In the genomic region with DNA sequence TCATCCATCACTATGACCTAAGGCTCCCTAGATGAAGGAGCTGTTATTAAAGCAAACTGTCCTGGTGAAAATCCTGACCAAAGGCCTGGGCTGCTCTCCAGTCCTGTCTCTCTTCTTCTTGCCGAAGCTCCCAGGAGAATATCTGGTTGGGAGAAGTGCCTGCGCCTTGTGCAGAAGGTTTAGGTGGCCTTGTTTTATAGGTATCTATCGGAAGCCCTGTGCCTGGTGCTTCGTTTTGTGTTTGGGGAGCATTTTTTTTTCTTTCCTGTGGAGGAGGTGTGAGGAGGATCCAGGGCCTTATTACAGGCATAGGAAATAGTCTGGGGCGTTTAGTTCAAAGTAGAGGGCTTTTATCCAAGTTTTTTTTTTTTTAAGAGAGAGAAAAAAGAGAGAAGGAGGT, we compare ENCODE assay signal across 14 mouse cellular contexts. TPM values are rescaled to one million over a fixed set of nuclear protein-coding genes. Genes with fewer than 3 reads are reported as not detected.
DNase-seq lines count a peak whose midpoint lies in the region; ATAC-seq lines count a peak whose summit lies in the region.
"Had no signal": no experiment of that assay in that cellular context is flagged by ENCODE, and none has a peak within 500 bp of the region (broad histone marks: within the 10 kb centered on the region; RNA-seq: fewer than 3 reads in every experiment).

No protein-coding gene starts in this region.

- H3K9ac ChIP-seq in forebrain, embryonic 11.5 days (ENCODE audit: low read length) = no peak overlapping the region
- no peak overlapping the region for H3K9ac ChIP-seq in forebrain, embryonic 15.5 days (replicated peaks)
- no peak overlapping the region for H3K9ac ChIP-seq in midbrain, embryonic 11.5 days (ENCODE audit: low read length)
- no peak overlapping the region for H3K9ac ChIP-seq in midbrain, embryonic 16.5 days (ENCODE audit: low read depth, low read length)
- no peak overlapping the region for H3K9ac ChIP-seq in stomach, embryonic 15.5 days
- no peak overlapping the region for H3K9ac ChIP-seq in midbrain, embryonic 14.5 days (replicated peaks; ENCODE audit: low read length)
- H3K9ac ChIP-seq: forebrain, embryonic 12.5 days; liver, embryonic 15.5 days; midbrain, embryonic 13.5 days had no signal

- no peak for ATAC-seq in forebrain, embryonic 11.5 days (replicated peaks; ENCODE audit: low FRiP score)
- ATAC-seq in forebrain, embryonic 15.5 days (replicated peaks) = no peak
- ATAC-seq in midbrain, embryonic 11.5 days (ENCODE audit: low FRiP score) = no peak
- no peak for ATAC-seq in midbrain, embryonic 16.5 days
- ATAC-seq in stomach, embryonic 15.5 days (ENCODE audit: insufficient read depth, low FRiP score, low read depth) = no peak
- ATAC-seq in midbrain, embryonic 14.5 days (ENCODE audit: low FRiP score, low TSS enrichment) = no peak
- ATAC-seq: midbrain, embryonic 13.5 days had no signal

- H3K4me1 ChIP-seq in forebrain, embryonic 11.5 days (replicated peaks; ENCODE audit: control insufficient read depth, insufficient read depth, low read length) = peaks cover 16% of the 10 kb centered on the region
- peaks cover 27% of the 10 kb centered on the region for H3K4me1 ChIP-seq in forebrain, embryonic 15.5 days
- peaks cover 8% of the 10 kb centered on the region for H3K4me1 ChIP-seq in midbrain, embryonic 11.5 days (ENCODE audit: control insufficient read depth, insufficient read depth, low read length)
- peaks cover 9% of the 10 kb centered on the region for H3K4me1 ChIP-seq in midbrain, embryonic 16.5 days (ENCODE audit: control insufficient read depth, insufficient read depth, low read length)
- H3K4me1 ChIP-seq in limb, embryonic 10.5 days = peaks cover 65% of the 10 kb centered on the region
- peaks cover 17% of the 10 kb centered on the region; the same call in 1 of the 2 replicates for H3K4me1 ChIP-seq in stomach, embryonic 15.5 days
- peaks cover 13% of the 10 kb centered on the region for H3K4me1 ChIP-seq in midbrain, embryonic 14.5 days (ENCODE audit: control insufficient read depth, insufficient read depth, low read length)

- H3K9me3 ChIP-seq in forebrain, embryonic 11.5 days (ENCODE audit: control insufficient read depth, low read length) = no peaks in the 10 kb centered on the region
- no peaks in the 10 kb centered on the region for H3K9me3 ChIP-seq in forebrain, embryonic 15.5 days
- H3K9me3 ChIP-seq in midbrain, embryonic 11.5 days (ENCODE audit: control insufficient read depth, low read length) = no peaks in the 10 kb centered on the region
- no peaks in the 10 kb centered on the region for H3K9me3 ChIP-seq in midbrain, embryonic 16.5 days (replicated peaks; ENCODE audit: control insufficient read depth, low read length, poor library complexity, severe bottlenecking)
- H3K9me3 ChIP-seq in limb, embryonic 10.5 days (replicated peaks) = no peaks in the 10 kb centered on the region
- no peaks in the 10 kb centered on the region for H3K9me3 ChIP-seq in stomach, embryonic 15.5 days
- H3K9me3 ChIP-seq in midbrain, embryonic 14.5 days (ENCODE audit: control insufficient read depth, low read length) = no peaks in the 10 kb centered on the region
- H3K9me3 ChIP-seq: forebrain, embryonic 12.5 days; liver, embryonic 15.5 days; midbrain, embryonic 13.5 days had no signal

- no peak overlapping the region for H3K4me3 ChIP-seq in forebrain, embryonic 11.5 days (ENCODE audit: low read depth, low read length)
- no peak overlapping the region for H3K4me3 ChIP-seq in forebrain, embryonic 15.5 days
- H3K4me3 ChIP-seq in midbrain, embryonic 11.5 days (ENCODE audit: low read depth, low read length) = no peak overlapping the region
- H3K4me3 ChIP-seq in midbrain, embryonic 16.5 days (ENCODE audit: low read depth, low read length) = no peak overlapping the region
- peak overlapping the region; percentile 89 for H3K4me3 ChIP-seq in limb, embryonic 10.5 days
- H3K4me3 ChIP-seq in stomach, embryonic 15.5 days (replicated peaks) = peak overlapping the region; percentile 35
- H3K4me3 ChIP-seq in midbrain, embryonic 14.5 days (replicated peaks; ENCODE audit: low read depth, low read length) = no peak overlapping the region
- H3K4me3 ChIP-seq: forebrain, embryonic 12.5 days; liver, embryonic 15.5 days; midbrain, embryonic 13.5 days had no signal

- no peak overlapping the region for H3K27ac ChIP-seq in forebrain, embryonic 11.5 days (ENCODE audit: low read depth, low read length)
- no peak overlapping the region for H3K27ac ChIP-seq in forebrain, embryonic 15.5 days (replicated peaks)
- no peak overlapping the region for H3K27ac ChIP-seq in midbrain, embryonic 11.5 days (ENCODE audit: low read depth, low read length)
- H3K27ac ChIP-seq in midbrain, embryonic 16.5 days (ENCODE audit: low read length) = no peak overlapping the region
- peak overlapping the region; percentile 99 for H3K27ac ChIP-seq in limb, embryonic 10.5 days
- H3K27ac ChIP-seq in stomach, embryonic 15.5 days = peak overlapping the region; percentile 68
- no peak overlapping the region for H3K27ac ChIP-seq in midbrain, embryonic 14.5 days (replicated peaks; ENCODE audit: low read depth, low read length)
- H3K27ac ChIP-seq: forebrain, embryonic 12.5 days; liver, embryonic 15.5 days; midbrain, embryonic 13.5 days had no signal

- no peaks in the 10 kb centered on the region for H3K36me3 ChIP-seq in forebrain, embryonic 11.5 days (ENCODE audit: control insufficient read depth, insufficient read depth, low read length)
- no peaks in the 10 kb centered on the region for H3K36me3 ChIP-seq in forebrain, embryonic 15.5 days
- H3K36me3 ChIP-seq in midbrain, embryonic 11.5 days (ENCODE audit: control insufficient read depth, insufficient read depth, low read length) = no peaks in the 10 kb centered on the region
- no peaks in the 10 kb centered on the region for H3K36me3 ChIP-seq in midbrain, embryonic 16.5 days (ENCODE audit: control insufficient read depth, insufficient read depth, low read length)
- peaks cover 39% of the 10 kb centered on the region for H3K36me3 ChIP-seq in limb, embryonic 10.5 days
- no peaks in the 10 kb centered on the region for H3K36me3 ChIP-seq in stomach, embryonic 15.5 days
- H3K36me3 ChIP-seq in midbrain, embryonic 14.5 days (ENCODE audit: control insufficient read depth, insufficient read depth, low read length) = no peaks in the 10 kb centered on the region
- H3K36me3 ChIP-seq: forebrain, embryonic 12.5 days; liver, embryonic 15.5 days; midbrain, embryonic 13.5 days had no signal

- peaks cover 94% of the 10 kb centered on the region for H3K27me3 ChIP-seq in forebrain, embryonic 11.5 days (ENCODE audit: control insufficient read depth, insufficient read depth, low read length)
- peaks cover 89% of the 10 kb centered on the region for H3K27me3 ChIP-seq in forebrain, embryonic 15.5 days
- H3K27me3 ChIP-seq in midbrain, embryonic 11.5 days (ENCODE audit: control insufficient read depth, insufficient read depth, low read length) = peaks cover 95% of the 10 kb centered on the region
- peaks cover 41% of the 10 kb centered on the region for H3K27me3 ChIP-seq in midbrain, embryonic 16.5 days (ENCODE audit: control insufficient read depth, insufficient read depth, low read depth, low read length)
- peaks cover 85% of the 10 kb centered on the region for H3K27me3 ChIP-seq in limb, embryonic 10.5 days (ENCODE audit: low read depth, poor library complexity, severe bottlenecking)
- peaks cover 54% of the 10 kb centered on the region for H3K27me3 ChIP-seq in stomach, embryonic 15.5 days (replicated peaks)
- H3K27me3 ChIP-seq in midbrain, embryonic 14.5 days (ENCODE audit: control insufficient read depth, insufficient read depth, low read length) = peaks cover 96% of the 10 kb centered on the region

- DNase-seq in forebrain, embryonic 11.5 days (ENCODE audit: low spot score) = peak; percentile 50
- peak; percentile 95 for DNase-seq in midbrain, embryonic 11.5 days (ENCODE audit: low spot score, missing footprints)
- DNase-seq in limb, embryonic 10.5 days (ENCODE audit: low spot score) = peak; percentile 45
- DNase-seq in right cerebral cortex, postnatal 14 days = no peak
- DNase-seq in midbrain, embryonic 14.5 days = no peak
- DNase-seq: cerebellum, postnatal 25 days; kidney, adult 8-10 months; layer of hippocampus, adult 9-11 months had no signal

- WGBS in forebrain, embryonic 11.5 days = under 1% methylated on average over 5 of the region's 5 CpGs
- WGBS in forebrain, embryonic 15.5 days = 2% methylated on average over 5 of the region's 5 CpGs
- WGBS in midbrain, embryonic 11.5 days = 2% methylated on average over 5 of the region's 5 CpGs
- 0% methylated on average over 5 of the region's 5 CpGs for WGBS in midbrain, embryonic 16.5 days
- WGBS in limb, embryonic 10.5 days = under 1% methylated on average over 5 of the region's 5 CpGs
- WGBS in stomach, embryonic 15.5 days = 17% methylated on average over 5 of the region's 5 CpGs
- WGBS in midbrain, embryonic 14.5 days = under 1% methylated on average over 5 of the region's 5 CpGs

- no peak overlapping the region for H3K4me2 ChIP-seq in forebrain, embryonic 11.5 days (ENCODE audit: low read depth, low read length, severe bottlenecking)
- no peak overlapping the region for H3K4me2 ChIP-seq in forebrain, embryonic 15.5 days (replicated peaks)
- H3K4me2 ChIP-seq in midbrain, embryonic 11.5 days = no peak overlapping the region
- H3K4me2 ChIP-seq in midbrain, embryonic 16.5 days (ENCODE audit: low read length) = no peak overlapping the region
- peak overlapping the region; percentile 57 for H3K4me2 ChIP-seq in stomach, embryonic 15.5 days
- H3K4me2 ChIP-seq in midbrain, embryonic 14.5 days (ENCODE audit: low read length) = no peak overlapping the region
- H3K4me2 ChIP-seq: forebrain, embryonic 12.5 days; liver, embryonic 15.5 days; midbrain, embryonic 13.5 days had no signal

RNA-seq across cellular contexts. Expression of gene Hand2, which starts 3.9 kb away (rescaled TPM):
- polyA plus RNA-seq in forebrain, embryonic 11.5 days (2014; fragmentation: Nextera tagmentation; extraction: Ambion mirVana) = not detected in 2 replicates
- polyA plus RNA-seq in forebrain, embryonic 15.5 days (2015; fragmentation: Nextera tagmentation; extraction: Ambion mirVana) = not detected in 2 replicates
- polyA plus RNA-seq in midbrain, embryonic 11.5 days (2014; fragmentation: Nextera tagmentation; extraction: Ambion mirVana) = not detected in 2 replicates
- polyA plus RNA-seq in midbrain, embryonic 16.5 days (2015; fragmentation: Nextera tagmentation; extraction: Ambion mirVana) = not detected in 2 replicates
- 9.8 and 10.1 TPM in 2 replicates for polyA plus RNA-seq in limb, embryonic 10.5 days (2016; fragmentation: Nextera tagmentation; extraction: Ambion mirVana)
- 9.4 and 9.8 TPM in 2 replicates for polyA plus RNA-seq in stomach, embryonic 15.5 days (2015; fragmentation: Nextera tagmentation; extraction: Ambion mirVana)
- polyA plus RNA-seq in midbrain, embryonic 14.5 days (2014; fragmentation: Nextera tagmentation; extraction: Ambion mirVana) = not detected in 2 replicates
- polyA plus RNA-seq: forebrain, embryonic 12.5 days; midbrain, embryonic 13.5 days had no signal

Comparison
In these comparisons a context has a peak if more than half of its experiments do, and no peak if none do; other contexts are left out.
1. DNase-seq: peak in forebrain, embryonic 11.5 days (single experiment), midbrain, embryonic 11.5 days (single experiment) and limb, embryonic 10.5 days (single experiment); none in right cerebral cortex, postnatal 14 days (single experiment) and midbrain, embryonic 14.5 days (single experiment).
2. H3K27ac ChIP-seq: peak in limb, embryonic 10.5 days (single experiment) and stomach, embryonic 15.5 days (single experiment); none in forebrain, embryonic 11.5 days (single experiment), forebrain, embryonic 15.5 days (single experiment), midbrain, embryonic 11.5 days (single experiment), midbrain, embryonic 16.5 days (single experiment) and midbrain, embryonic 14.5 days (single experiment).
3. H3K4me3 ChIP-seq: peak in limb, embryonic 10.5 days (single experiment) and stomach, embryonic 15.5 days (single experiment); none in forebrain, embryonic 11.5 days (single experiment), forebrain, embryonic 15.5 days (single experiment), midbrain, embryonic 11.5 days (single experiment), midbrain, embryonic 16.5 days (single experiment) and midbrain, embryonic 14.5 days (single experiment).
4. RNA of gene Hand2, which starts 3.9 kb away (polyA plus RNA-seq): 9.8 to 10.1 TPM in limb, embryonic 10.5 days and 9.4 to 9.8 TPM in stomach, embryonic 15.5 days; not detected in forebrain, embryonic 11.5 days, not detected in forebrain, embryonic 15.5 days, not detected in midbrain, embryonic 11.5 days, not detected in midbrain, embryonic 16.5 days and not detected in midbrain, embryonic 14.5 days; every median in the first group is over 10 times any median in the second.